Mouse (Mus musculus) ES-Bruce4 (cell line): ENCODE data around the gene Nanos1.

Source experiments
- CTCF ChIP-seq: IDR thresholded peaks from one replicate; pipeline ENCODE4 v1.8.1; 2011; ENCODE audit warnings: low read depth, low read length
- POLR2A ChIP-seq: IDR thresholded peaks from one replicate; pipeline ENCODE4 v1.8.1; 2011; ENCODE audit warnings: low read length; ENCODE audit not compliant: insufficient read depth

DNA sequence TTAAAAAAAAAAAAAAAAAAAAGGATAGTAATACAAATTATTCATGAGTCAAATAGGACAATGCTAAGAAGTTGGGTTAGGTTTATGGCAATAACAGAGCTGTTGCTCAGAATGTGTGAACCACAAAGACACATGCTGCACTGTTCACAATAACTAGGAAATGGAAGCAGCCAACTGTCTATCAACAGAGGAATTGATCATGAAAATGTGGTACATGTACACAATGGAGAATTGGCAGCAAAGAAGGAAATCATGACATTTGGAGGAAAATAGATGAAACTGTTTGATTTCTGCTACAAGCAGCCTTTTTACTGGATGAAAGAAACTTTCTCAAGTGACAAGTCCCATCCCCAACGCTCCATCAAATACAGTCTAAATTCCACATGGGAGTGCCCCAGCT, 23.8 kb upstream of the Nanos1 start:
- TF ChIP-seq CTCF (no peak), POLR2A (no peak)
